9 mouse cellular contexts compared by ENCODE assay signal in the genomic region with DNA sequence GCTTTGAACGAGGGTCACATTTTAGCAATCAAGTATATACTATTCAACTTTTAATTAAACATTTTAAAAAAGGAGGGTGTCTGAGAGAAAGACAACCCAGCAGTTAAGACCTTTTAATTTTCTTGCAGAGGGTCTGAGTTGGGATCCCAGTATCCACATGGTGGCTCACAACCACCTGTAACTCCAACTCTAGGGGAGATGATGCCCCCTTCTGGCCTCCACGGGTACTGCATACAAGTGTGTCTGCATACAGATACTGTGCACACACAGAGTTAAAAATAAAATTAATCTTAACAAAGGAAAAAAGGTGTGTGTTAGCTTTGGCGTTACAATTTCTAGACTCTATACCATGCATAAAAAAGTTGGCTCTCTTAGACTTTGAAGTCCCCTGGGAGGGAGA.
DNase-seq lines count a peak whose midpoint lies in the region; ATAC-seq and TF ChIP-seq lines count a peak whose summit lies in the region.
"Had no signal": no experiment of that assay in that cellular context is flagged by ENCODE, and none has a peak within 500 bp of the region (broad histone marks: within the 10 kb centered on the region; RNA-seq: fewer than 3 reads in every experiment).

No protein-coding gene starts in this region.

- no peak for TF ChIP-seq POLR2A in kidney, adult 2 months (IDR thresholded peaks at IDR 0.05; ENCODE audit: low read depth, low read length)
- TF ChIP-seq POLR2A in testis, adult 2 months (IDR thresholded peaks at IDR 0.05; ENCODE audit: control insufficient read depth, low read depth, low read length), result no peak
- TF ChIP-seq POLR2A in bone marrow macrophage, adult 2 months (IDR thresholded peaks at IDR 0.05; ENCODE audit: borderline replicate concordance, low read depth, low read length), result no peak

- no peak for DNase-seq in kidney, adult 2 months
- no peak for DNase-seq in testis, postnatal 14 days (ENCODE audit: low spot score)
- peak; percentile 21 to 34 for DNase-seq in thymus, postnatal 36 days
- no peak for DNase-seq in urinary bladder, adult 2 months (ENCODE audit: low spot score)
- no peak for DNase-seq in gastrocnemius, postnatal 25 days
- DNase-seq: heart, postnatal 36 days had no signal

- H3K36me3 ChIP-seq in kidney, adult 2 months (ENCODE audit: control insufficient read depth, insufficient read depth, low read length), result no peaks in the 10 kb centered on the region
- H3K36me3 ChIP-seq in kidney, embryonic 15.5 days, result no peaks in the 10 kb centered on the region
- no peaks in the 10 kb centered on the region; the same call in 1 of the 2 replicates for H3K36me3 ChIP-seq in testis, adult 2 months (ENCODE audit: control insufficient read depth, insufficient read depth, low read length)

- no peaks in the 10 kb centered on the region for H3K4me1 ChIP-seq in kidney, adult 2 months (ENCODE audit: control insufficient read depth, insufficient read depth, low read length)
- 0 out of 2 replicates have a peak, but pooled peaks cover 5% of the 10 kb centered on the region for H3K4me1 ChIP-seq in kidney, embryonic 15.5 days
- no peaks in the 10 kb centered on the region for H3K4me1 ChIP-seq in testis, adult 2 months (ENCODE audit: control insufficient read depth, insufficient read depth, low read length)
- no peaks in the 10 kb centered on the region for H3K4me1 ChIP-seq in bone marrow macrophage, adult 2 months (ENCODE audit: control insufficient read depth, insufficient read depth, low read length)

- H3K9ac ChIP-seq in kidney, embryonic 15.5 days, result no peak overlapping the region

- H3K9me3 ChIP-seq in kidney, embryonic 15.5 days (replicated peaks), result no peaks in the 10 kb centered on the region

- H3K4me2 ChIP-seq in kidney, embryonic 15.5 days, result no peak overlapping the region

- TF ChIP-seq CTCF in kidney, adult 2 months (conservative IDR thresholded peaks at IDR 0.05; ENCODE audit: insufficient read depth, insufficient read length, low read depth, low read length), result peak; percentile 29; the same call in 1 of the 2 replicates
- TF ChIP-seq CTCF in testis, adult 2 months (IDR thresholded peaks at IDR 0.05; ENCODE audit: control insufficient read depth, insufficient read depth, insufficient replicate concordance, low read depth, low read length), result peak; percentile 44; the same call in 1 of the 2 replicates
- peak; percentile 13; the same call in 1 of the 2 replicates for TF ChIP-seq CTCF in bone marrow macrophage, adult 2 months (IDR thresholded peaks at IDR 0.05; ENCODE audit: low read depth, low read length)

- H3K27ac ChIP-seq in kidney, adult 2 months (ENCODE audit: insufficient read depth, low read depth, low read length), result no peak overlapping the region
- H3K27ac ChIP-seq in kidney, embryonic 15.5 days, result no peak overlapping the region
- H3K27ac ChIP-seq in testis, adult 2 months (ENCODE audit: control insufficient read depth, insufficient read depth, low read depth, low read length), result no peak overlapping the region
- H3K27ac ChIP-seq in bone marrow macrophage, adult 2 months (ENCODE audit: insufficient read depth, low read depth, low read length), result no peak overlapping the region

- WGBS in kidney, adult 2 months, result 70% methylated on average over 3 of the region's 3 CpGs
- WGBS in kidney, embryonic 15.5 days, result 82% methylated on average over 3 of the region's 3 CpGs

- no peak for ATAC-seq in kidney, embryonic 15.5 days (replicated peaks; ENCODE audit: low FRiP score)

- H3K4me3 ChIP-seq in kidney, adult 2 months (ENCODE audit: insufficient read depth, low read depth, low read length), result no peak overlapping the region
- H3K4me3 ChIP-seq in kidney, embryonic 15.5 days (replicated peaks), result no peak overlapping the region
- H3K4me3 ChIP-seq in testis, adult 2 months (ENCODE audit: control insufficient read depth, low read depth, low read length), result no peak overlapping the region
- H3K4me3 ChIP-seq in bone marrow macrophage, adult 2 months (ENCODE audit: insufficient read depth, low read length), result no peak overlapping the region

- no peaks in the 10 kb centered on the region; the same call in 1 of the 2 replicates for H3K27me3 ChIP-seq in kidney, adult 2 months (replicated peaks; ENCODE audit: control insufficient read depth, insufficient read depth, low read length)
- no peaks in the 10 kb centered on the region for H3K27me3 ChIP-seq in kidney, embryonic 15.5 days
- no peaks in the 10 kb centered on the region for H3K27me3 ChIP-seq in testis, adult 2 months (ENCODE audit: control insufficient read depth, insufficient read depth, low read length)

Comparison
In these comparisons a context has a peak if more than half of its experiments do, and no peak if none do; other contexts are left out.
1. DNase-seq: peak in thymus, postnatal 36 days (2 of 2); none in kidney, adult 2 months (single experiment), testis, postnatal 14 days (single experiment), urinary bladder, adult 2 months (single experiment) and gastrocnemius, postnatal 25 days (single experiment).
2. Peak in every context shown above with its lines, with median percentiles within 50 percentile points of each other: CTCF ChIP-seq.